Mouse (Mus musculus) neural tube, embryonic 13.5 days (tissue): ENCODE measurements at regions not wholly inside any gene's neighbourhood (a gene's known extent, or its start where the extent isn't known, plus 50 kb on each side); places are given as distances from the start of the nearest gene placed in this dataset.
A peak's percentile ranks its signal among the peaks of the same experiment; 100 is the strongest.
"Not testable (repeated sequence)": the region's sequence is repeated elsewhere in the genome, so short reads cannot be mapped to it uniquely, and the experiment has no call there.

Experiments used
- ATAC-seq: fragments of 200-750 bp; cut with Nextera tagmentation; 2 replicates; pipeline ENCODE4 v1.8.0; 2017; ENCODE audit warnings: low read depth, mild to moderate bottlenecking, moderate TSS enrichment, moderate library complexity
- H3K27ac ChIP-seq: fragments of 300-500 bp; sonication (generic); replicated peaks from 2 replicates; pipeline ENCODE4 v1.5.1; 2015; ENCODE audit warnings: moderate library complexity, mild to moderate bottlenecking, inconsistent platforms
- H3K27me3 ChIP-seq: fragments of 300-500 bp; sonication (generic); 2 replicates; pipeline ENCODE4 v1.6.1; 2015; ENCODE audit warnings: mild to moderate bottlenecking, inconsistent platforms
- H3K36me3 ChIP-seq: fragments of 300-500 bp; sonication (generic); 2 replicates; pipeline ENCODE4 v1.6.1; 2015; ENCODE audit warnings: mild to moderate bottlenecking, inconsistent platforms
- H3K4me1 ChIP-seq: fragments of 300-500 bp; sonication (generic); replicated peaks from 2 replicates; pipeline ENCODE4 v1.6.1; 2015; ENCODE audit warnings: inconsistent platforms
- H3K4me2 ChIP-seq: fragments of 300-500 bp; sonication (generic); 2 replicates; pipeline ENCODE4 v1.6.1; 2015; ENCODE audit warnings: inconsistent platforms, mild to moderate bottlenecking, moderate library complexity
- H3K4me3 ChIP-seq: fragments of 300-500 bp; sonication (generic); 2 replicates; pipeline ENCODE4 v1.5.1; 2015; ENCODE audit warnings: mild to moderate bottlenecking, inconsistent platforms
- H3K9ac ChIP-seq: fragments of 300-500 bp; sonication (generic); 2 replicates; pipeline ENCODE4 v1.6.1; 2015; ENCODE audit warnings: moderate library complexity, mild to moderate bottlenecking, inconsistent platforms
- H3K9me3 ChIP-seq: fragments of 300-500 bp; sonication (generic); 2 replicates; pipeline ENCODE4 v1.6.1; 2016; ENCODE audit warnings: inconsistent platforms
- WGBS: fragments of 180-500 bp; shearing (Covaris S2); methylation state at CpG from one replicate; pipeline ENCODE4 v1.1.7; 2015; 5-methylcytosine and 5-hydroxymethylcytosine counted together

DNA sequence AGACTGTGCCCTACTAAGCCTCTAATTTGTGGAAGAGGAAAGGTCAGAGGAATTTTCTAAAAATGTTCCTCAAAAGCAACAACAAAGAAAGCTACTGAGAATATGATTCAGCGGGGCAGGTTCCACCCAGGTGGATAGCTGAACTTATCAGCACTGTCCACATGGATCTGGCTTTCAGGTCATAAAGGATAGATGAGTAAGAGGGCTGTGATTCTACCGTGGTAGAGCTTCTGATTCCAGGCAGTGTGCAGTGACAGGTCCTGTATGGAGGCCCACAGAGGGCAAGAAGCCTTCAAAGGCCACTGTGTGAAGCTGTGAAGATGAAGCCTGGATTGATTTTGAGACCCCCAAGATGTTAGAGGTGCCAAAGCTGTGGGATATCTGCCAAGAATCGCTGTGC lies 51.8 kb downstream of the Teddm3 start:
- not testable (repeated sequence) for H3K27me3 ChIP-seq, H3K36me3 ChIP-seq, ATAC-seq, H3K27ac ChIP-seq, H3K9me3 ChIP-seq, H3K4me1 ChIP-seq, H3K4me3 ChIP-seq, H3K9ac ChIP-seq, H3K4me2 ChIP-seq
- WGBS, result 85% methylated on average over 3 of the region's 3 CpGs

DNA sequence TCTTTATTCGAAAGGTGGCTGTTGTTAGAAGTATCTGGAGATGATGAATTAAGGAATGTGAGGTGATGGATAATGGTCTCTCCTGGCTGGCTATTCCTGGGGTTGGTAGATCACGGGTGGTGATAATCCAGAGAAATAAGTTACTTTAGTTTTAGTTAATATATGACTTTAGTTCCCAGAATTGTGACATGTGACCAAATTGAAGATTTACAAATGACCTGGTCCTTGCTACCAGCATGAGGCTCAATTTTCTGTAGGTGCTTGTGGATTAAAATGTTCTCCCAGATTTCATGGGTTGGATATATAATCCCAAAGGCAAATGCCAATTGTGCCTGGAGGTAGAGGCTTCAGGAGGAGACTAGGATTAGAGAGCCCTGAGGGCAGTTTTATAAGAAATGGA lies 53.7 kb downstream of the Teddm3 start:
- H3K9ac ChIP-seq, ATAC-seq, H3K4me2 ChIP-seq, H3K4me3 ChIP-seq, H3K9me3 ChIP-seq, H3K4me1 ChIP-seq, H3K36me3 ChIP-seq, H3K27ac ChIP-seq, H3K27me3 ChIP-seq: not testable (repeated sequence)
- WGBS, result 86% methylated on average over 2 of the region's 2 CpGs

DNA sequence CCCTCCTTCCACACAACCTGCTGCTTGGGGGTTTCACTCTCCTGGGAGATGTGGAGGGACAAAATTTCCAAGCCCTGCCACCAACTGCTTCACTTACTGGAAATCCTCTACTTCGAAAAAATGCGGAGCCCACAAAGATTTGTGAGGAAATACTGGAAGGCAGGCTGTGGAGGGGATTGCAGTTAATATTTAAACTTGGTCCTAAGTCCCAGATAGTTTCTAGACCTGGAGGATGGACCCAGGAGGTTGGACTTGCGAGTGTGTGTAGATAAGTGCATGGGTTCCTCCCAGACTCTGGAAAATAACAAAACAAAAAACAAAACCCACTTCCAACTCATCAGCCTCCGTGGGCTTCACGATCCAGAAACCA lies 79.0 kb downstream of the Teddm3 start:
- Histone ChIP-seq H3K36me3 (no peaks in the 10 kb centered on the region), H3K27me3 (no peaks in the 10 kb centered on the region), H3K9ac (no peak overlapping the region), H3K4me3 (no peak overlapping the region), H3K4me1 (no peaks in the 10 kb centered on the region), H3K4me2 (no peak overlapping the region), H3K9me3 (no peaks in the 10 kb centered on the region), H3K27ac (no peak overlapping the region)
- WGBS, result 63% methylated on average over 5 of the region's 5 CpGs
- no peak for ATAC-seq

DNA sequence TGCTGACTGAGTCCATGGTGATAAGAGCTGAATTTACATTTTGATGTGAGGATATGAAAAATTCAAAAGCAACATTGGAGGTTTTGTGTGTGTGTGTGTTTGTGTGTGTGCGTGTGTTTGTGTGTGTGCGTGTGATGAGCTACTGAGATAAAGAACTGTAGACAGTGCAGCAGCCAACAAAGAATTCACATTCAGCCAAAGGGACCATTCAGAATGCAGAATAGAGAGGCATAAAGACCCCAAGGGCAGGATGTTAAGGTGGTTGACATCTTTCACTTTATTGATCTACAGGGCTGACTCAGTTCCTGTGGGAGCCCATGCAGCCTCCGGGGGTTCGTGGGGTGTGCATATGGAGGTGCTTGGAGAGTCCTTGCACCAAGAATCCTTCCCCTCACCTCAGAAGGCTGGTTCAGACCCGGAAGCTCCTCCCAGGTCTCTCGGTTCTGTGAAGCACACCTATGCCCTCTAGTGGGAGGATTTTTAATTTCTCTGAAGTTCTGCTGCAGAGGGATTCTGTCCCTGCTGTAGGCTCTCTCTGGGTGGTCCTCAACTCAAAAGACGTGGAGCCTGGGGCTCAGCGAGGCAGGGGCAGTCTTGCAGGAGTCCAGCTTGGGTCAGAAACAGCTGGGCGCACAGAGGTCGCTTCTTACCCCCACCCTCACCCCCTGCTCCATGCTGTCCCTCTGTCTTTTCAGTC lies 79.6 kb downstream of the Teddm3 start:
- not testable (repeated sequence) for H3K9me3 ChIP-seq, H3K36me3 ChIP-seq, H3K4me1 ChIP-seq, H3K27me3 ChIP-seq, H3K27ac ChIP-seq, H3K4me3 ChIP-seq, H3K4me2 ChIP-seq, H3K9ac ChIP-seq
- 28% methylated on average over 9 of the region's 10 CpGs for WGBS
- ATAC-seq, result peak; percentile 76

DNA sequence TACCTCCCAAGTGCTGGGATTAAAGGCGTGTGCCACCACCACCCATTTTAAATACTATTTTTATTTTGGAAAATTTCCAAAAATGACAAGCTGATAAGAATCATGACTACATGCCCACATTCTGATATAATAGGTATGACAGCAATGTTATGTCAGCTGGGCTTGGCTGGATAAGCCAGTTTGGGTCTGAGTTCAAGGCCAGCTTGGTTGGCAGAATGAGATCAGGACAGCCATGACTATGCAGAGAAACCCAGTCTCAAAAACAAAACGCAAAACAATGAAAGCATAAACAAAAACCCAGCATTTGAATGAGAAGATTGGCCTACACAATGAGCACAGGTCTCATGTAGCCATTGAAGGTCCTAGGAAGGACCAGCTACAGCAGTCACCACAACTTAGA lies 93.6 kb downstream of the Teddm3 start:
- no peak overlapping the region for H3K9ac ChIP-seq
- no peaks in the 10 kb centered on the region for H3K27me3 ChIP-seq
- no peak overlapping the region for H3K27ac ChIP-seq
- no peaks in the 10 kb centered on the region for H3K4me1 ChIP-seq
- no peak overlapping the region for H3K4me3 ChIP-seq
- H3K9me3 ChIP-seq, result 0 out of 2 replicates have a peak, but pooled peaks cover 5% of the 10 kb centered on the region
- H3K4me2 ChIP-seq, result no peak overlapping the region
- 84% methylated on average over 2 of the region's 2 CpGs for WGBS
- no peaks in the 10 kb centered on the region for H3K36me3 ChIP-seq
- ATAC-seq, result no peak

DNA sequence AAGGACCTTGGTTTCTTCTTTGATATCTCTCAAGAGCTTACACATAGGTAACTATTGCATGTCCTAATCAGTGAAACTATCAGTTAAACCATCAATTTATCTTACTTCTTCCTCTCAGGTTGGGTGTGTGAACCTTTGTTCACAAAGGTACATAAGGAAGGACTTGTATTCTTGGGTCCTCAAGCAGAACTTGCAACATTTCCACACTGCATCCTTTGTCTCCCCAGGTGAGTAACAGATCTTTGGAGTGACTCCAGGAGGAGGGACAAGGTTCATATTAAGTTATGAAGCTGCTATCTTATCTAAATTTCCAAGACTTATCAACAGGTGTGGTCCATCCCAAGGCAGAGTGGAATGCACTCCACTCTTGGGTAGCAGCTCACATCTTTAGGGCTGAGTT lies 99.0 kb downstream of the Teddm3 start:
- Histone ChIP-seq H3K27ac (no peak overlapping the region), H3K4me1 (no peaks in the 10 kb centered on the region), H3K36me3 (no peaks in the 10 kb centered on the region), H3K4me2 (no peak overlapping the region), H3K27me3 (no peaks in the 10 kb centered on the region), H3K4me3 (no peak overlapping the region), H3K9me3 (peaks cover 13% of the 10 kb centered on the region; the same call in 1 of the 2 replicates), H3K9ac (no peak overlapping the region)
- no peak for ATAC-seq

DNA sequence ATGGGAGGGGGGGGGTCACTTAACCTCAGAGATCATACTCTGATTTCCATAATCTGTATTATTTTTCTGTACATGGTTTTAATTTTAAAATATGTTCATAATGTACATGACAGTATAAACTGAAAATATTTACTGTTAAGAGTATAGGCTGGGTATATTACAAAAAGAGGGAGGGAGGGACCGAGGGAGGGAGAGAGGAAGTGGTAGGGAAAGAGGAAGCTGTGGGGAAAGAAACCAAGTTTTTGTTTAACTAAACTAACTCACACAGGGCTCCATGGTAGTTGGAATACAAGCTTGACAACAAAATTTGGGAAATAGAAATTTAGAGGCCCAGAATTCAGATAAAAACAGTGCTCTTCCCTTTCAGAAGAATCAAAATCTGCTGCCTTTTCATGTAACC lies 131.7 kb downstream of the Teddm3 start:
- H3K27ac ChIP-seq, H3K9ac ChIP-seq, H3K27me3 ChIP-seq, H3K4me2 ChIP-seq, H3K4me3 ChIP-seq, ATAC-seq, H3K4me1 ChIP-seq, H3K36me3 ChIP-seq, H3K9me3 ChIP-seq: not testable (repeated sequence)
- WGBS, result 79% methylated on average over 1 of the region's 1 CpGs

DNA sequence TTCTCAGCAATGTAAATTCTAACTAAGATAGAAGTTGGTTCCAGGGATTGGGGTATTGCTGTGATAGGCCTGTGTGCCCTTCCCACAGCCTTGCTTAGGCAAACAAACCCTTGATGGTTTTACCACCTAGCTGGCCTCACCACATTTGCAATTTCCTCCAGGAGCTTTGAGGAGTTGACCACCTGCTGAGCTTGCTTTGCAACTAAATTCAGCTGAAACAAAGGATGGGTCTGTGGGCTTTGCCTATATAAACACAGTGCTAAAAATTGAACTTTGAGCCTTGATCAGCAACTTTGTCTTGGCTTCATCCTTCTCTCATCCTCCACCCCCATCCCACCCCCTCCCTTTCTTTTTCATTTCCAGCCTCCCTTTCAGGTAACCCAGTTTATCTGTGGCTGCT lies 148.9 kb downstream of the Teddm3 start:
- H3K4me2 ChIP-seq, result no peak overlapping the region
- H3K4me1 ChIP-seq, result no peaks in the 10 kb centered on the region
- H3K36me3 ChIP-seq, result no peaks in the 10 kb centered on the region
- no peaks in the 10 kb centered on the region for H3K27me3 ChIP-seq
- H3K4me3 ChIP-seq, result no peak overlapping the region
- ATAC-seq, result no peak
- H3K27ac ChIP-seq, result no peak overlapping the region
- H3K9ac ChIP-seq, result no peak overlapping the region
- peaks cover 7% of the 10 kb centered on the region; the same call in 1 of the 2 replicates for H3K9me3 ChIP-seq

DNA sequence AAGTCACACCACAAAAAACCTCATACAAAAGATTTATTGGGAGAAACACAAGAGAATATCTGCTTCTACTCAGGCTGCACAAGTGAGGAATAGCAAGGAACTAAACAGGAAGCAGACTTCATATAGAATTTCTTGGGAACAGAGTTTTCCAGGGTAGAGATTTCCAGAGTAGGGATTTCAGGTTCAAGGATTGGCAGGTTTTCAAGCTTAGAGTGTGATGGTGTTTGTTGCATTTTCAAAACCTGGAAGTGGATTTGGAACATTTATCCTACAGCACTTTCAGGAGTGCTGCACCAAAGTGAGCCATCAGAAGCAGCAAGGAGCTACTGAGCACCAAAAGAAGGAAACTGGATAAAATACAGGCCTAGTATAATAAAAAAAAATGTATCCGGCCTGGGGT lies 152.7 kb downstream of the Teddm3 start:
- peaks cover 7% of the 10 kb centered on the region; the same call in 1 of the 2 replicates for H3K9me3 ChIP-seq
- 91% methylated on average over 1 of the region's 1 CpGs for WGBS
- no peak overlapping the region for H3K4me2 ChIP-seq
- H3K4me3 ChIP-seq, result no peak overlapping the region
- no peaks in the 10 kb centered on the region for H3K36me3 ChIP-seq
- H3K27ac ChIP-seq, result no peak overlapping the region
- H3K9ac ChIP-seq, result no peak overlapping the region
- no peaks in the 10 kb centered on the region for H3K4me1 ChIP-seq
- ATAC-seq, result no peak
- H3K27me3 ChIP-seq, result no peaks in the 10 kb centered on the region

DNA sequence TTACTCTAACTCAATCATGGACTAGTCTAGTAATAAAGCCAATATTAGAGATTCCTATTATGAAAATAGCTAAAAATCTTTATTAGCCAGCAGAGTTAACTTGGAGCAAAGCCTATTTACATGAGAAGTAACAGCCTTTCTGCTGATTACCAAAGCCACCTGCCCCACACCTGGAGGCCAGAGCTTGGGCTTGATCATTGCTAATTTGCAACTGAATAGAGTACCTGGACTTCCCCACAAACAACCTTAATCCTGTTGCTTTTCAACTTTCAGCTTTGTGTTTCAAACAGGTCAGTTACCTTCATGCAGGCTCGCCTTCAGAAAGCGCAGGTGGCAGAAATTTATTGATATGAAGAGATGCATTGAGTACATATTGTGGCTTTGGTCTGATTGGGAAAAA lies 163.3 kb downstream of the Teddm3 start:
- Histone ChIP-seq H3K9ac (no peak overlapping the region), H3K27ac (no peak overlapping the region), H3K4me1 (no peaks in the 10 kb centered on the region), H3K4me2 (no peak overlapping the region), H3K9me3 (peaks cover 6% of the 10 kb centered on the region; the same call in 1 of the 2 replicates), H3K36me3 (no peaks in the 10 kb centered on the region), H3K27me3 (no peaks in the 10 kb centered on the region), H3K4me3 (no peak overlapping the region)
- no peak for ATAC-seq
- 91% methylated on average over 2 of the region's 2 CpGs for WGBS

DNA sequence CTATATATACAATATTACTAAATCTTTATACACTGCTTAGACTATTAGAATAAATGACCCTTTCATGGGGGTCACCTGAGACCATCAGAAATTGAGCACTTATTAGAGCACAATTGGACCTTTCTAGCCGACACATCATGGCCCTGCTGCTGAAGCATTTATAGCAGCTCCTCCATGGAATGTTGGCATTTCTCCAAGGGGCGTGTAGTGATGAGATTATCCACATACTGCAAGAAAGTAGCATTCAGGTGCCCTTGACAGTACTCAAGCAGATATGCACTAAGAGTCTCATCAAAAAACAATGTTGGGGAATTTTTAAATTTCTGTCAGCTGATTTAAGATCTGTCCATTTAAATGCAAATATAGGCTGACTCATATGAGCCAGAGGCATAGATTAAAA lies 178.4 kb downstream of the Teddm3 start:
- H3K9me3 ChIP-seq, result no peaks in the 10 kb centered on the region
- H3K4me3 ChIP-seq, result no peak overlapping the region
- WGBS, result 50% methylated on average over 2 of the region's 2 CpGs
- H3K36me3 ChIP-seq, result no peaks in the 10 kb centered on the region
- H3K9ac ChIP-seq, result no peak overlapping the region
- H3K27me3 ChIP-seq, result no peaks in the 10 kb centered on the region
- H3K27ac ChIP-seq, result no peak overlapping the region
- ATAC-seq, result no peak
- no peak overlapping the region for H3K4me2 ChIP-seq
- no peaks in the 10 kb centered on the region for H3K4me1 ChIP-seq

DNA sequence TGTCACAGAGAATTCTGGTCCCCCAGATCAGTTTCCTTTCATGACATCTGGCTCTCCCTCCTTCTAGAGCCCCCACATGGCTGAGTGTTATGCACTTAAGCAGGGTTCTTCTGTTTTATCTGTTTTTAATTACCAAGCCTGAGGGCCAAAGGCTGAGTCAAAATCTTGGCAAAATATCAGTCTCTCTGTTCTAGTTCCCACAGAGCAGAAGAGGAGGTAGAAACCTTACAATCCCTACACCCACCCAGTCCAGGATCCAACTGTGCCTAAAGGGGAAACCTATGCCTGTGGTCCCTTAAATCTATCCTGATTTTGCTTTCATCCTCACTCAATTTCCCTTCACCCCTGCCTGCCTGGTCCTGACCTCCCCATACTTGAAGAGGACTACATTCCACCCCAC lies 181.4 kb downstream of the Teddm3 start:
- no peak for ATAC-seq
- H3K27me3 ChIP-seq, result no peaks in the 10 kb centered on the region
- H3K9me3 ChIP-seq, result no peaks in the 10 kb centered on the region
- no peak overlapping the region for H3K4me3 ChIP-seq
- H3K4me1 ChIP-seq, result no peaks in the 10 kb centered on the region
- H3K9ac ChIP-seq, result no peak overlapping the region
- H3K4me2 ChIP-seq, result no peak overlapping the region
- H3K27ac ChIP-seq, result no peak overlapping the region
- no peaks in the 10 kb centered on the region for H3K36me3 ChIP-seq

DNA sequence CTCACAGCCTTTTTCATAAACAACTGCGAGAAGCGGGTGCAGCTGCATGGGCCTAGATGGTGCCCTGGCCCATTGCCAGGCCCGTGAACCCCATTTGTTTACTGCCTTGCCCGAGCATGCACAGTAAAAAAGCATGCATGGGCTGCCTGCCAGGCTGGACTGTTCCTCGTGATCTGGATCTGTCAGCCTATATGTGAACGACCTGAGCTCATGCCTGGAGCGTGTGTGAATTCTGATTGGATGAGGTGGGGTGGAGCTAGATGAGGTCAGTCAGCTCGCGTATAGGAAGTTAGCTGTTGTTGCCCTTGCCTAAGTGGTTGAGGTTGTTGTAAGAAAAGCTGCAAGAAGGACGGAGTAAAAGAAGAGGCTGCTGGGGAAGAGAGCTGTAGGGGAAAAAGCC lies 194.9 kb downstream of the Teddm3 start:
- H3K4me2 ChIP-seq, result no peak overlapping the region
- no peaks in the 10 kb centered on the region for H3K4me1 ChIP-seq
- ATAC-seq, result no peak
- no peak overlapping the region for H3K27ac ChIP-seq
- 68% methylated on average over 10 of the region's 10 CpGs for WGBS
- H3K4me3 ChIP-seq, result no peak overlapping the region
- no peaks in the 10 kb centered on the region for H3K36me3 ChIP-seq
- H3K27me3 ChIP-seq, result no peaks in the 10 kb centered on the region
- H3K9me3 ChIP-seq, result no peaks in the 10 kb centered on the region
- no peak overlapping the region for H3K9ac ChIP-seq
